Mouse (Mus musculus): Measurements from ENCODE around the gene Acsl5.
A peak's percentile ranks its signal among the peaks of the same experiment; 100 is the strongest.

Acsl5 gene

GRCm38 (mm10) chr19:55332641-55333268 is 81.0 kb downstream of the Acsl5 start:
- DNase-seq (ENCODE audit: low spot score): peak; percentile 53

- DNase-seq (ENCODE audit: low spot score): no peak
Observed at GRCm38 (mm10) chr19:55335881-55336280, 84.1 kb downstream of the Acsl5 start.

GRCm38 (mm10) chr19:55336441-55336840 is 84.7 kb downstream of the Acsl5 start:
- no peak for DNase-seq (ENCODE audit: low spot score)

DNA sequence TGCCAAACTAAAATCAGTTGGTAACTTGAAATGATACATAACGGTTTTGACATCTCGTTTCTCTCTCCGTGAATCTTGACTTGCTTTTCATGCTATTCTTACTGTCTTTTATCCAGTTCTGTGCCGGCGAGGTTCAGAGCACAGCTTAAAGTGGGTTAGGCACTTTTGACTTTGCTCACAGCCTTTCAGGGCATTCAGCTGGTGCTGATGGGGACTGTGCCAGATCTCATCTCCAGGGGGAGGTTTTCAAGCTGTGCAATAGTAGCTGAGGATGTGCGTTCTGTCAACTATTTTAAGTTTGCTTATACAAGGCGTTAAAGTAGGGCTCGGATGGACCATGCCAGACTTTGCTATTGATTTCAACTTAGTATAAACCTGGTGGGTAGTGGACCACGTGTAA is 85.3 kb downstream of the Acsl5 start:
- no peak for DNase-seq (ENCODE audit: low spot score)

GRCm38 (mm10) chr19:55337664-55338063 is 85.9 kb downstream of the Acsl5 start:
- DNase-seq (ENCODE audit: low spot score): no peak

DNA sequence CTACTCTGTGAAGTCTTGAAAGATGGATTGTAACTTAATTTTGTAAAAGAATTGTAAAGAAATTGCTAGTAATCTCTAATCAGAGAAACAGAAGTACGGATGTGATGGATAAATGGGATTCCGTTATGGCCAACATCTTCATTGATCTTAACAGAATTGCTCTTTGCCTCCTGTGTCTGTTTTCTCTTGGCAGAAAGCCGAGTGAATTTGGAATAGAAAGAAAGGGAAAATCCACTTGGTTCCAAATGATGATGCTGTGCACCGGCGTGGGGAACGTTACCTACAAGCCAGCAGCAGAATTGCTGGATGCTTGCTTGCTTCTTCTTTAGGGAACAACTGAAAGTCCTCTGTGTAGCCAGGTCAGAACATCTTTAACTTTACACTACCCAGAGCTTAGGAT is 88.8 kb downstream of the Acsl5 start:
- no peak for DNase-seq (ENCODE audit: low spot score)

DNA sequence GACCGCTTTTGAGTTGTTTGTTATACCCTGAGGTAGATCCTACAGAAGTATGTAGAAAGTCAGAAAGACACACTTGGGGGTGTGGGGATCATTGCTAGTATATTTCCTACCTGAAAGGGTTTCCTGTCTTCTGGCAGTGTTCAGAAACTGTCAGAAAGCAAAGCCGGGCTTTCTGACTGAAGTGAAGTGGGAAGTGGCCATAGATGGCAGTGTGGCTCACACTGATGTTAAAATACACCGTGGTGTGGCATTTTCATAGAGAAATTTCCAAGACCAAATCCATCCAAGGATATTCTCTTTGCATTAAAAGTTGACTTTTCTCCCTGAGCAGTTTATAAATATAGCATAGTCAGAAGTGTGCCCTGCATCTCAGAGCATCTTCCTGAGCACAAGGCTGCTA is 89.6 kb downstream of the Acsl5 start:
- no peak for DNase-seq (ENCODE audit: low spot score)

DNA sequence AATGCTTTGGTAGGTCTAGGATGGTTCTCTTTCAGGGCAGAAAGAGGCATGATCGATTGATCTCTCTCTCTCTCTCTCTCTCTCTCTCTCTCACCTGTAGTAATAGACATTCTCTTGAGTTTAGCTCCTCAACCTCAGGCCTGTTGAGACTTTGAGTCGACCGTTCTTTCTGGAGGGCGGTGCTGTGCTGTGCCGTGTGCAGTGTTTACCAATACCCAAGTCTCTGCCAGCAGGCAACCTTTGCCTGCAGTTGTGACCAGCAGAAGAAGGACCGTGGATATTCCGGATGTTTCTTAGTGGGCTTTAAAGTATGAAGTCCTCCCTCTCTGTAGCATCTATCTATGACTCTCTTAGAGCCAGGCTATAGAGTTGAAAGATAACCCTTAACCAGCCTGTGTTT is 90.7 kb downstream of the Acsl5 start:
- no peak for DNase-seq (ENCODE audit: low spot score)

DNA sequence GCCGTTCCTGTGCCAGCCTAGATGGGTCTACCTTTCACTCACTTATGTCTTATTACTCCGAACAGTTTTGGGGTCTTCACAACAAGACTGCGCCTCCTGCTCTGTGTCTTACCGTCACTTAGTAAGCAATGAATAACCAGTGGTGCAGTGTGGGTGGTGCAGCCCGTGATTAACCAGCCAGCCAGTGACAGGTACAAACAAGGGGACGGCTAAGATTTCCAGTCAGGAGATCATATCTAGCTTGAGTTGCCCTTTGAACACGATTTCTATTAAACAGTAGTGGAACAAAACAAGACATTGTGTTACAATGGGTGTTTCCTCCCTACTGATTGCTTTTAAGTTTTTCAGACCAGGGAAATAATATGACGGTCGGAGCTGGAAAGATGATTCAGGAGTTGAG is 91.5 kb downstream of the Acsl5 start:
- DNase-seq (ENCODE audit: low spot score): no peak
